Comparison of ENCODE assay signal across 29 mouse cellular contexts in the genomic region with DNA sequence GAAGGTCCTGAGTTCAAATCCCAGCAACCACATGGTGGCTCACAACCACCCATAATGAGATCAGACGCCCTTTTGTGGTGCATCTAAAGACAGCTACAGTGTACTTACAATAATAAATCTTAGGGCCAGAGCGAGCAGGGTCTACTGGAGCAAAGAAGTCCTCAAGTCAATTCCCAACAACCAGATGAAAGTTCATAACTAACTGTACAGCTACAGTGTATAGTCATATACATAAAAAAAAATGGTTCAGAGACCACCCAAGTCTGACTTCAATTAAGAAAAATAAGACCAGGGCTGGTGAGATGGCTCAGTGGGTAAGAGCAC. TPM values are rescaled to one million over a fixed set of nuclear protein-coding genes. Genes with fewer than 3 reads are reported as not detected.
DNase-seq lines count a peak whose midpoint lies in the region; ATAC-seq and TF ChIP-seq lines count a peak whose summit lies in the region.
"Had no signal": no experiment of that assay in that cellular context is flagged by ENCODE, and none has a peak within 500 bp of the region (broad histone marks: within the 10 kb centered on the region; RNA-seq: fewer than 3 reads in every experiment).

No protein-coding gene starts in this region.

- H3K9me3 ChIP-seq in embryonic facial prominence, embryonic 11.5 days (replicated peaks; ENCODE audit: control insufficient read depth, low read length) = no peaks in the 10 kb centered on the region
- H3K9me3 ChIP-seq in embryonic facial prominence, embryonic 10.5 days = no peaks in the 10 kb centered on the region
- H3K9me3 ChIP-seq in intestine, embryonic 15.5 days = no peaks in the 10 kb centered on the region
- H3K9me3 ChIP-seq in intestine, postnatal 0 days (ENCODE audit: control insufficient read depth) = no peaks in the 10 kb centered on the region
- no peaks in the 10 kb centered on the region for H3K9me3 ChIP-seq in midbrain, embryonic 11.5 days (ENCODE audit: control insufficient read depth, low read length)
- H3K9me3 ChIP-seq in midbrain, embryonic 10.5 days (replicated peaks) = no peaks in the 10 kb centered on the region
- H3K9me3 ChIP-seq: heart, embryonic 10.5 days; heart, embryonic 15.5 days; liver, embryonic 13.5 days; midbrain, embryonic 12.5 days; neural tube, embryonic 12.5 days had no signal

- peak; percentile 57; the same call in 1 of the 2 replicates for ATAC-seq in embryonic facial prominence, embryonic 11.5 days (replicated peaks; ENCODE audit: insufficient number of reproducible peaks, low FRiP score, low TSS enrichment, low read depth)
- ATAC-seq in intestine, embryonic 15.5 days = peak; percentile 16; the same call in 1 of the 2 replicates
- no peak for ATAC-seq in intestine, postnatal 0 days
- no peak for ATAC-seq in midbrain, embryonic 11.5 days (ENCODE audit: low FRiP score)
- ATAC-seq: intestine, embryonic 16.5 days had no signal

- no peak overlapping the region for H3K4me3 ChIP-seq in embryonic facial prominence, embryonic 11.5 days (ENCODE audit: low read depth, low read length)
- no peak overlapping the region for H3K4me3 ChIP-seq in embryonic facial prominence, embryonic 10.5 days
- H3K4me3 ChIP-seq in intestine, embryonic 15.5 days (replicated peaks) = no peak overlapping the region
- no peak overlapping the region for H3K4me3 ChIP-seq in intestine, postnatal 0 days (ENCODE audit: low read depth, low read length)
- H3K4me3 ChIP-seq in midbrain, embryonic 11.5 days (ENCODE audit: low read depth, low read length) = no peak overlapping the region
- H3K4me3 ChIP-seq in midbrain, embryonic 10.5 days = no peak overlapping the region
- H3K4me3 ChIP-seq: erythroblast, embryonic 14.5 days; heart, embryonic 10.5 days; heart, embryonic 15.5 days; liver, embryonic 13.5 days; midbrain, embryonic 12.5 days; myocyte; neural tube, embryonic 12.5 days had no signal

- no peak overlapping the region for H3K27ac ChIP-seq in embryonic facial prominence, embryonic 11.5 days (replicated peaks; ENCODE audit: low read depth, low read length)
- H3K27ac ChIP-seq in embryonic facial prominence, embryonic 10.5 days (replicated peaks) = no peak overlapping the region
- no peak overlapping the region for H3K27ac ChIP-seq in intestine, embryonic 15.5 days
- H3K27ac ChIP-seq in intestine, postnatal 0 days (ENCODE audit: low read depth, low read length) = no peak overlapping the region
- H3K27ac ChIP-seq in midbrain, embryonic 11.5 days (ENCODE audit: low read depth, low read length) = no peak overlapping the region
- H3K27ac ChIP-seq in midbrain, embryonic 10.5 days (replicated peaks) = no peak overlapping the region
- H3K27ac ChIP-seq: heart, embryonic 10.5 days; heart, embryonic 15.5 days; hindbrain, embryonic 14.5 days; liver, embryonic 13.5 days; midbrain, embryonic 12.5 days; neural tube, embryonic 12.5 days had no signal

- DNase-seq in embryonic facial prominence, embryonic 11.5 days (ENCODE audit: low spot score) = no peak
- DNase-seq in embryonic facial prominence, embryonic 10.5 days (ENCODE audit: low spot score) = no peak
- peak; percentile 87 for DNase-seq in midbrain, embryonic 11.5 days (ENCODE audit: low spot score, missing footprints)
- DNase-seq in midbrain, embryonic 10.5 days (ENCODE audit: low spot score) = no peak
- no peak for DNase-seq in kidney, postnatal 14 days
- DNase-seq: adrenal gland, postnatal 25 days; cerebellum, adult 11-12 months; cerebellum, adult 9-11 months; embryo, embryonic 11 days; gastrocnemius, postnatal 10 days; heart, postnatal 4 days; kidney, adult 9 months; kidney, postnatal 10 days; layer of hippocampus, adult 9-11 months; liver, embryonic 13.5 days; lung, adult 2 months; lung, postnatal 14 days; right cerebral cortex, adult 18-20 months; spleen, adult 18-20 months had no signal

- H3K27me3 ChIP-seq in embryonic facial prominence, embryonic 11.5 days (ENCODE audit: control insufficient read depth, insufficient read depth, low read length) = no peaks in the 10 kb centered on the region
- H3K27me3 ChIP-seq in embryonic facial prominence, embryonic 10.5 days (replicated peaks; ENCODE audit: low read depth, poor library complexity, severe bottlenecking) = no peaks in the 10 kb centered on the region
- no peaks in the 10 kb centered on the region for H3K27me3 ChIP-seq in intestine, embryonic 15.5 days (replicated peaks)
- H3K27me3 ChIP-seq in intestine, postnatal 0 days (replicated peaks; ENCODE audit: control insufficient read depth, insufficient read depth, low read length) = no peaks in the 10 kb centered on the region
- no peaks in the 10 kb centered on the region for H3K27me3 ChIP-seq in midbrain, embryonic 11.5 days (ENCODE audit: control insufficient read depth, insufficient read depth, low read length)
- H3K27me3 ChIP-seq in midbrain, embryonic 10.5 days (ENCODE audit: low read depth, poor library complexity, severe bottlenecking) = no peaks in the 10 kb centered on the region
- H3K27me3 ChIP-seq: heart, embryonic 15.5 days; liver, embryonic 13.5 days; midbrain, embryonic 12.5 days; neural tube, embryonic 12.5 days had no signal

- WGBS in embryonic facial prominence, embryonic 11.5 days = 83% methylated on average over 2 of the region's 2 CpGs
- 83% methylated on average over 2 of the region's 2 CpGs for WGBS in embryonic facial prominence, embryonic 10.5 days
- 75% methylated on average over 2 of the region's 2 CpGs for WGBS in intestine, embryonic 15.5 days
- WGBS in intestine, postnatal 0 days = 64% methylated on average over 2 of the region's 2 CpGs
- 98% methylated on average over 2 of the region's 2 CpGs for WGBS in midbrain, embryonic 11.5 days
- 86% methylated on average over 2 of the region's 2 CpGs for WGBS in midbrain, embryonic 10.5 days

- no peak overlapping the region for H3K9ac ChIP-seq in embryonic facial prominence, embryonic 11.5 days (replicated peaks; ENCODE audit: low read length)
- H3K9ac ChIP-seq in intestine, embryonic 15.5 days = no peak overlapping the region
- no peak overlapping the region for H3K9ac ChIP-seq in intestine, postnatal 0 days (ENCODE audit: low read depth, low read length)
- no peak overlapping the region for H3K9ac ChIP-seq in midbrain, embryonic 11.5 days (ENCODE audit: low read length)
- H3K9ac ChIP-seq: heart, embryonic 15.5 days; hindbrain, embryonic 14.5 days; liver, embryonic 13.5 days; midbrain, embryonic 12.5 days; neural tube, embryonic 12.5 days had no signal

- H3K36me3 ChIP-seq in embryonic facial prominence, embryonic 11.5 days (replicated peaks; ENCODE audit: control insufficient read depth, insufficient read depth, low read depth, low read length) = no peaks in the 10 kb centered on the region
- peaks cover 32% of the 10 kb centered on the region for H3K36me3 ChIP-seq in embryonic facial prominence, embryonic 10.5 days (replicated peaks)
- H3K36me3 ChIP-seq in intestine, embryonic 15.5 days = peaks cover 6% of the 10 kb centered on the region
- peaks cover 23% of the 10 kb centered on the region for H3K36me3 ChIP-seq in intestine, postnatal 0 days (ENCODE audit: control insufficient read depth, insufficient read depth)
- no peaks in the 10 kb centered on the region for H3K36me3 ChIP-seq in midbrain, embryonic 11.5 days (ENCODE audit: control insufficient read depth, insufficient read depth, low read length)
- H3K36me3 ChIP-seq in midbrain, embryonic 10.5 days = peaks cover 27% of the 10 kb centered on the region

- no peaks in the 10 kb centered on the region for H3K4me1 ChIP-seq in embryonic facial prominence, embryonic 11.5 days (ENCODE audit: control insufficient read depth, insufficient read depth, low read length)
- H3K4me1 ChIP-seq in embryonic facial prominence, embryonic 10.5 days = no peaks in the 10 kb centered on the region
- H3K4me1 ChIP-seq in intestine, embryonic 15.5 days (replicated peaks) = no peaks in the 10 kb centered on the region
- H3K4me1 ChIP-seq in intestine, postnatal 0 days (replicated peaks; ENCODE audit: control insufficient read depth, insufficient read depth, low read length) = no peaks in the 10 kb centered on the region
- H3K4me1 ChIP-seq in midbrain, embryonic 11.5 days (ENCODE audit: control insufficient read depth, insufficient read depth, low read length) = no peaks in the 10 kb centered on the region
- H3K4me1 ChIP-seq in midbrain, embryonic 10.5 days = no peaks in the 10 kb centered on the region
- H3K4me1 ChIP-seq: heart, embryonic 10.5 days; midbrain, embryonic 12.5 days; neural tube, embryonic 12.5 days had no signal

- no peak for TF ChIP-seq CTCF in intestine, postnatal 0 days (IDR thresholded peaks at IDR 0.05; ENCODE audit: low read depth)

- H3K4me2 ChIP-seq in embryonic facial prominence, embryonic 11.5 days (ENCODE audit: low read depth, low read length) = no peak overlapping the region
- H3K4me2 ChIP-seq in intestine, embryonic 15.5 days (replicated peaks) = no peak overlapping the region
- H3K4me2 ChIP-seq in intestine, postnatal 0 days (replicated peaks; ENCODE audit: low read depth) = no peak overlapping the region
- no peak overlapping the region for H3K4me2 ChIP-seq in midbrain, embryonic 11.5 days
- H3K4me2 ChIP-seq: heart, embryonic 15.5 days; hindbrain, embryonic 14.5 days; liver, embryonic 13.5 days; midbrain, embryonic 12.5 days; neural tube, embryonic 12.5 days had no signal

RNA-seq across cellular contexts. Expression of gene Hnrnpa3, which starts 12.2 kb away (rescaled TPM):
- 335 and 356 TPM in 2 replicates for polyA plus RNA-seq in embryonic facial prominence, embryonic 11.5 days (2014; fragmentation: Nextera tagmentation; extraction: Ambion mirVana)
- 364 and 384 TPM in 2 replicates for polyA plus RNA-seq in embryonic facial prominence, embryonic 10.5 days (2016; fragmentation: Nextera tagmentation; extraction: Ambion mirVana)
- polyA plus RNA-seq in intestine, embryonic 15.5 days (2015; fragmentation: Nextera tagmentation; extraction: Ambion mirVana) = 280 and 299 TPM in 2 replicates
- 149 and 151 TPM in 2 replicates for polyA plus RNA-seq in intestine, postnatal 0 days (2015; fragmentation: Nextera tagmentation; extraction: Ambion mirVana)
- polyA plus RNA-seq in midbrain, embryonic 11.5 days (2014; fragmentation: Nextera tagmentation; extraction: Ambion mirVana) = 310 and 336 TPM in 2 replicates
- polyA plus RNA-seq in midbrain, embryonic 10.5 days (2016; fragmentation: Nextera tagmentation; extraction: Ambion mirVana) = 337 and 348 TPM in 2 replicates

RNA-seq across cellular contexts. Expression of gene Nfe2l2, which starts 33.1 kb away (rescaled TPM):
- 49.1 and 49.8 TPM in 2 replicates for polyA plus RNA-seq in embryonic facial prominence, embryonic 11.5 days (2014; fragmentation: Nextera tagmentation; extraction: Ambion mirVana)
- 33.0 and 33.7 TPM in 2 replicates for polyA plus RNA-seq in embryonic facial prominence, embryonic 10.5 days (2016; fragmentation: Nextera tagmentation; extraction: Ambion mirVana)
- 89.3 and 93.6 TPM in 2 replicates for polyA plus RNA-seq in intestine, embryonic 15.5 days (2015; fragmentation: Nextera tagmentation; extraction: Ambion mirVana)
- polyA plus RNA-seq in intestine, postnatal 0 days (2015; fragmentation: Nextera tagmentation; extraction: Ambion mirVana) = 93.6 and 98.0 TPM in 2 replicates
- polyA plus RNA-seq in midbrain, embryonic 11.5 days (2014; fragmentation: Nextera tagmentation; extraction: Ambion mirVana) = 27.0 and 31.8 TPM in 2 replicates
- 25.8 and 27.7 TPM in 2 replicates for polyA plus RNA-seq in midbrain, embryonic 10.5 days (2016; fragmentation: Nextera tagmentation; extraction: Ambion mirVana)

Comparison
In these comparisons a context has a peak if more than half of its experiments do, and no peak if none do; other contexts are left out.
1. ATAC-seq: peak in embryonic facial prominence, embryonic 11.5 days (single experiment) and intestine, embryonic 15.5 days (single experiment); none in intestine, postnatal 0 days (single experiment) and midbrain, embryonic 11.5 days (single experiment).